Mouse (Mus musculus) erythroid progenitor cell, adult 5-6 weeks (primary cell): Measurements from ENCODE around the gene Gm10073. TPM values are rescaled to one million over a fixed set of nuclear protein-coding genes. Genes with fewer than 3 reads are reported as not detected.
"Not testable (repeated sequence)": the region's sequence is repeated elsewhere in the genome, so short reads cannot be mapped to it uniquely, and the experiment has no call there.

Source experiments
- ATAC-seq: replicated peaks from 2 replicates; pipeline ENCODE4 v1.8.0; 2016; ENCODE audit warnings: moderate number of reproducible peaks, mild to moderate bottlenecking, moderate TSS enrichment, inconsistent platforms; ENCODE audit not compliant: poor library complexity, low FRiP score, severe bottlenecking
- total RNA-seq, 2 experiments: library from RNA; stranded (forward) in 1 of 2; stranded (reverse) in 1 of 2; fragments of 150-400 nt in 1 of 2; fragments of 186-747, 209-891 nt in 1 of 2; gene quantifications; 2 replicates each; pipeline versions ENCODE4 v1.2.3 to v1.2.4; 2015 to 2017; ENCODE audit warnings: low replicate concordance in 2 of 2

Gm10073 gene
- 32.7 and 35.3 TPM in 2 replicates for total RNA-seq (2015; ENCODE audit: low replicate concordance)
- total RNA-seq (2017; ENCODE audit: low replicate concordance), result 12.3 TPM in 1 of 2 replicates, not detected in the other

DNA sequence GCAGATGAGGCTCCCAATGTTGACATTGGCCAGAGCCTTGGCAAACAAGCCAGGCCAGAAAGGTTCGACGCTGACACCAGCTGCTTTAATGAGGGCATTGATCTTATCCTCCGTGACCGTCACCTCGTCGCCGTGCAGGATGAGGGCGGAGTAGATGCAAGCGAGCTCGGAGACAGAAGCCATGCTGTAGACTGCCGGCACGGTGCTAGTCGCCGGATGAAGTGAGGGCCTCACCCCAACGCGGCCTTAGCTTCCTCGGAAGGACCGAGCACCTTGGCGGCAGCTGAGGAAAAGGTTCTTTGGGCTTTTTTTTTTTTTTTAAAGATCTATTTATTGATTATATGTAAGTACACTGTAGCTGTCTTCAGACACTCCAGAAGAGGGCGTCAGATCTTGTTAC, at the start of gene Gm10073:
Gm10073 (minus strand) TSS at position 294 of the 400 bp plus-strand sequence.
- ATAC-seq, result peak; percentile 68

- no peak for ATAC-seq
Observed at GRCm38 (mm10) chr8:106623016-106623415, 49.8 kb upstream of the Gm10073 start.

DNA sequence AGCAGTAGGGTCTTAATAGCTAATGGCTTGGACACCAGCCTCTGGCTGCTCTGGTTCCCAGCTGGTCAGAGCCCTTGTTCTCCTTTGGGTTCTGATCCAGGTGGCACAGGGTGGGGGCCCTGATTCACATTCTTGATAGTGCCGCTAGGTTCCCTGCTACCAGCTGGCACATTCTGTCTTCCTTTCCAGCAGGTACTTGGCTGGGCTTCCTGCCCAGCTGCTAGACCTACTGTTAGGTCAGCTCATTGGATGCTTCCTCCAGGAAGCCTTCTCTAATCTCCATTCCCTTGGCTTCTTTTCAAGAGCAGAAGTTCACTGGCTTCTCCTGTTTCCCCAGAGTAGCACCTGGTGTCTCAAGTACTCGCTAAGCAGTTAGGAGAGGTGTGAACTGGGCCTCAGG, 47.2 kb upstream of the Gm10073 start:
- ATAC-seq, result no peak

GRCm38 (mm10) chr8:106619549-106620245, 46.4 kb upstream of the Gm10073 start:
- no peak for ATAC-seq

DNA sequence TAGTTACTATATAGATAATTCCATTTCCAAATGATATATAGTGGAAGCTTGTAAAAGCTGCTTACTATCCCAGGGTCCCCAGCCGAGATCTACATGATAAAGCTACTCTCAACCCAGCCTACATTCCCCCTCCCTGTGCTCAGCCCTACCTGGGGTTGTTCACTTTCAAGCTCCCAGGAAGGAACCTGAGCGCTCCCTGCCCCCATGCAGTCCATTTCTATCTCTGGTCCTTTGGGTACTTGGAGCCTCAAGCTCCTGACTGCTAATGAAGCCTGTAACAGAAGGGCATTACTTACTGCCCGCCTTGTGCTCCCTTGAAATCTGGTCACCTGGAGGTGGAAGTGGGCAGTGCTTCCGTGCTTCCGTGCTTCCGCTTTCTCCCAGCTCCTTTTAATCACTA, 45.1 kb upstream of the Gm10073 start:
- ATAC-seq, result no peak

- ATAC-seq, result no peak
Observed at GRCm38 (mm10) chr8:106617865-106618264, 44.6 kb upstream of the Gm10073 start.

DNA sequence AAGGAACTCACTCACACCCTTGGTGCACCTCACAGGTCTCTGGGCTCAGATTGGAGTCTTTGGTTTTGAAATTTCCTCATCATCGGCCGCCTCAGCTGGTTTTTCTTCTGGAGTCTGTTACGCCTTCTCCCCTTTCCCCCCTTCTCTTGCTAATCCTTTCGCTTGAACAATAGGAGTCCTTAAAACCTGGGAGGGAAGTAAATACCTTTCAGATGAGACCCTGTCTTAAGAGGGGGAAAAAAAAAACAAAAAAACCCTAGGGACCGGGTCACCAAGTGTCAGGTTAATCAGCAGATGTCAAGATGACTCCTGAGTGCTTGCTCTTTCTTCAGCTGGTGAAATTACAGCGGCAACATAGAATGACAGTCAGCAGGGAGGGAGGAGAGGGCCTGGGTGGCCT, 43.9 kb upstream of the Gm10073 start:
- ATAC-seq, result no peak

DNA sequence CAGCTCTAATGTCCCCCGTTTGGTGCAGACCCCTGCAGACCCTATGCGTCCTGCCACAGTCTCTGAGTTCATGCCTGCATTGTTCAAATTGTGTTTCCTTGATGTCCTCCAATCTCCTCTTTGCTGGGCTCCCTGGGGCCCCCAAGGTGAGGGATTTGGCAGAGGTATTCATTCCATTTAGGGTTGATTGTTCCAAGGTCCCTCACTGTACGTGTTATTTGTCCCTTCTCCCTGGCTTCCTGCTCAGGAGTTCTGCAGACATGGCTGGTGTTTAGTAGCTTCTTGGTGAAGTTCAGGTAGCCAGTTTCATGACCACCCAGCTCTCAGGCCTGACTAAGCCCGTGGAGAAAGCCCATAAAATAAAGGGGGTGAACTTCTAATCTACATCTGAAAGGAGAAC, 43.4 kb upstream of the Gm10073 start:
- no peak for ATAC-seq

DNA sequence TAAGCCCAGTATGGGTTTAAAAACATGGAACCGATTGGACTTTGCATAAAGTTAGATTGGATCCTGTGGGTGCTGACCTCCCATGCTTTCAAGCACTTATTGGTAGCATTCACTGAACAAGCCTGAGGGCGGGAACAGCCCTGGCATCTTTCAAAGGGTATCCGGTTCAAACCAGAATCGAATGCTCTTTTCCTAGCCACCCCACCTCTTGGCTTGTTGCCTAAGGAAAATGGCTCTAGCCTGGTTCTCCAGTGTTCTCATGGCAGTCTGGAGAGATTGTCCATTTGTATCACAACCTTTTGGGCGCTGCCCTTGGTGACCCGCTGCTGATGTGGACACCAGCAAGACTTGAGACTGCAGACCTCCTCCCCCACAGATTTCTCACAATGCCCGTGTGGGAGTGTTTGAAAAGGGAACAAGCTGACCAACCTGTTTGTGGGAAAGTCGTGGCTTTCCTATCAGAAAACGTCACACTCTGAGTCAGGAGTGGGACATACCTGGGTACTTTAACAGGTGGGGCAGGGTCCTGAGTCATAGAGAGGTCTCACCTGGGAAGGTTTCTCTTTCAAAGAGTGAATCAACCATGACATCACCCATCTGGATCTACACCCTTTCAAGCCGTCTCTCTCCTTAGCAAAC, 42.5 kb upstream of the Gm10073 start:
- no peak for ATAC-seq

GRCm38 (mm10) chr8:106614704-106615103, 41.4 kb upstream of the Gm10073 start:
- ATAC-seq, result no peak

DNA sequence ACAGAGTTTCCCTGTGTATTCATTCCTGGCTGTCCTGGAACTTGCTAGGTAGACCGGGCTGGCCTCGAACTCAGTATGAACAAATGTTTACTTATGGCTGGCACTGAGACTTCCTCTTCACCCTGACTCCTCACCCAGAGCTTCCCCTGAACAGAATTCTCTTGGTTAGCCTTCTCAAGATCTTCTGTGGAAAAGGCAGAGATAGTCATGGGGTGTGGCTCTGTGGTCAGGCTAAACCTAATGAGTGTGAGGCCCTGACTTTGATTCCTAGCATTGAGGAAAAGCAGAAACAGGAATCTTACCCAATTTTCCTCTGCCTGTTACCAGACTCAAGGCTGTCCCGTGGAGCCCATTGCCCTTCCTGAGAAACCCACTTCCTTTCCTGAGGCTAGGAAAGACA, 38.8 kb upstream of the Gm10073 start:
- ATAC-seq, result no peak

- ATAC-seq, result no peak
Observed at GRCm38 (mm10) chr8:106610958-106611640, 37.8 kb upstream of the Gm10073 start.

- ATAC-seq, result no peak
Observed at GRCm38 (mm10) chr8:106609076-106609903, 36.0 kb upstream of the Gm10073 start.

DNA sequence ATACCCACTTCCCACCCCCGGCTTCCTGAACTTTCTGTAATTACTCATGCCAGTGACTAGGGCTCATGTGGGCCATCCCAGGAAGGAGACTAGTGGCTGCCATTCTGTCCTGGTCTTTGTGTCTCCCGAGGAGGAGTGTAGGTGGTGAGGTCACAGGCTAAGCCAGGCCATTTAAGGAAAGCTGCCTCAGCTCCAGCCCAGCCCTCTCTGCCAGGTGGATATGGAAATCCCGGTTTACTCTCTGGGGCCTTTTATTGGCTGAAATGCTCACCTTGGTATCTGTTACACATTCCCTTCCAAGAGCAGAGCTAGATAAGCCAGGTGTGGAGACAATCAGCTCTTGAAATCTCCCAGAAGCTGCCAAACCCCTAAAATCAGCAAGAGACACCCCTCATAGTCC, 35.2 kb upstream of the Gm10073 start:
- ATAC-seq, result no peak

DNA sequence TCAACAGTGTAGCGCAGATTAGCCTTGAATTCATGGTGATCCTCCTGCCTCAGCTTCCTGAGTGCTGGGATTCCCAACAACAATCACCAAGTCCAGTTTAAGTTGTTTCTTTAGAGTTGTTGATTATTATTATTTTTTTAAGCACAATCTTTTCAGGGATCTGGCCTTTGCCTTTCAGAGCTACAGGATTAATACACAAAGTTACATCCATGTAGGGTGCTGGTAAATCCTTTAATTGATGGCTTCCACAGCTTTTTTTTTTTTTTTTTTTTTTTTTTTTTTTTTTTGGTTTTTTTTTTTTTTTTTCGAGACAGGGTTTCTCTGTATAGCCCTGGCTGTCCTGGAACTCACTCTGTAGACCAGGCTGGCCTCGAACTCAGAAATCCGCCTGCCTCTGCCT, 34.5 kb upstream of the Gm10073 start:
- ATAC-seq, result not testable (repeated sequence)

DNA sequence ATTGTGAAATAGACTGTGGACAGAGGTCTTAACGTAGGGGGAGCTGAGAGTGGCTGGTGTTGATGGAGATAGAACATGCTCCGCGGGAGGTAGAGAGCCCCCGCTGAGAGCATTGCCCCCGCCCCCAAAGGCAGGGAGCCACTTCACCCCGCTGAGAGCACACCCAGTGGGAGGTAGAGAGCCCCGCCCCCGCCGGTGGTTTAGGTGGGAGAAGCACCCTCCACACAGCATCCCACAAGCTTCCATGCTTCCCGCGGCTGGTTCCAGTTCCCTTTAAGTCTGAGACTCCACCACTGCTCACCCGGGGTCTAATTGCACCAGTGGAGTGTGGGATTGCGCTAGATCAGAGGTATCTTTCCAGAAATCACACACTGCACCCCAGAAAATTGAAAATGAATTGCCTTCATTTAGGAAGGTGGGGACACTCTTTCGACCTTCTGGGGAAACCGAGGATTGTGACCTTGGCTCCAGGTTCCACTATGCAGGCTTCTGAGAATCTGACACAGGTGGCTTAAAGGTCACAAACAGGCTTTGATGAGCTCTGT, 33.4 kb upstream of the Gm10073 start:
- no peak for ATAC-seq

GRCm38 (mm10) chr8:106606121-106606520, 32.9 kb upstream of the Gm10073 start:
- ATAC-seq, result no peak

DNA sequence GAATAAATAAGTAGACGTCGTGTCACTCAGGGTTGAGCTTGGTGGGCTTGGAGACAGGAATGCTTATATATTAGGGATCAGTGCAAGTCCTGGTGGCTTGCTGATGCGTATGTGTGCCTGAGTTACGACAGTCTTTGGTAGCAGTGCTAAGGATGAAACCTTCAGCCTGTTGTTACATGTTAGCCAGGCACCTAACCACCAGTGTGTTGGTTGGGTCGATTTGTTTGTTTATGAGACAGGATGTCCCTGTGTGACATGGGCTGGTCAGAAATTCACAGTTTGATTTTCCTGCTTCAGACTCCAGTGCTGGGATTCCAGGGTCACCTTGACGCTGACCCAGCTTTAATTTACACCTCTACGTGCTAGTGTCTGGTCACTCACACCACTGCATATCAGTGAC, 32.4 kb upstream of the Gm10073 start:
- ATAC-seq, result no peak

DNA sequence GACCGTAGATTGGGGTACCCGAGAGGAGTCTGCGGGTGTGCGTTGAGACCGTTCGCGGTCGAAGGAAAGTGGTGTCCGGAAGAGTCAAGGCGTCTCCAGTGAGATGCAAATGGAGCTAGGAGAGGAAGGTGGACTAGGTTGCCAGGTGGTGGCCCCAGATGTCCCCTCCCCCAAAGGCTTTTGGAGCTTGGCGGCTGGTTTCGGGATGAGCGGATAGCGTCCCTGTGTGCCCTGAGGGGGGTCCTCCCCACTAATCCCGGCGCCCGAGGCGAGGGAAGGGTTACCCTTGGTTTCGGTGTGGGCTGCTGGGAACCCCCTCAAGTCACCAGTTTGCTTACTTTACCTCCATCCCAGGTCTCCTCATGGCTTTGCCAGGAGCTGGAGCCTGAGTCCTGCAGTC, 30.7 kb upstream of the Gm10073 start:
- ATAC-seq, result no peak
